Mouse (Mus musculus) T-helper 1 cell (primary cell): ENCODE results near the gene Vars2.

Experiments
- in situ Hi-C: fragments of 300-600 bp; cut with MboI, MseI; formaldehyde crosslinking; loops from one replicate; pipeline ENCODE4 v1.15.1; 2025; ENCODE audit warnings: high pct_unique_total_duplicates

Gene Vars2

DNA sequence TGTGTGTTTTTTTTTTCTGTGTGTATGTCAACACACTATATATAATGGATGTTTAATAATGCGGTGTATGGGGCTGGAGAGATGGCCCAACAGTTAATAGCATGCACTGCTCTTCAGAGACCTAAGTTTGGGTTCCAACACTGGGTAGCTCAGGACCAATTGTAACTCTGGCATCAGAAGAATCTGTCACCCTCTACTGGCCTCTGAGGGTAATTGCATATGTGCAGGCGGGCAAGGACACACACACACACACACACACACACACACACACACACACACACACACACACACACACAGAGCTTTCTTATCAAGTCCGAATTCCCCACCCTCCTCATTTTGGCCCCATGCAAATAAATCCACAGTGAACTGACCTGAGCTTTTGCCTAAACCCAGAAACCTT lies 32.2 kb downstream of the Vars2 start:
- in situ Hi-C loops: no loop called here

DNA sequence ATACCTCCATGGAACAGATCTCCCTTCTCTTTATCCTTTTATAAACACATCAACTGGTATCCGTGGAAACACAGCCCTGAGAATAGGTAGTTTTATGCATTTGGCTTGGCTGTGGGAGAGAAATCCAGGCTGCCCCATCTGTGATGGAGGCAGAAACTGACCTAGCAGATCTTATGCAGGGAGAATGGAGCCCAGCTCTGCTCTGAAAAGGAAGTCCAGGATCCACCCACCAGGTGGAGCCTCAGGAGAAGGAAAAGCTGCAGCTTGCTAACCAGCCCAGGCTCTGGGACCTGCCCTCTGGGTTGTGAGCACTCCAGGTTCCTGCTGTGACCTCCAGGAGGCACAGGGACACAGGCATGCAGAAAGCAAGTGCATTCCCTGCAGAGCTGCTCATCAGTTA lies 33.4 kb downstream of the Vars2 start:
- in situ Hi-C loops: loop anchor here (5.0 kb wide), 1 partner anchor 93 kb away; no protein-coding TSS in a partner anchor

DNA sequence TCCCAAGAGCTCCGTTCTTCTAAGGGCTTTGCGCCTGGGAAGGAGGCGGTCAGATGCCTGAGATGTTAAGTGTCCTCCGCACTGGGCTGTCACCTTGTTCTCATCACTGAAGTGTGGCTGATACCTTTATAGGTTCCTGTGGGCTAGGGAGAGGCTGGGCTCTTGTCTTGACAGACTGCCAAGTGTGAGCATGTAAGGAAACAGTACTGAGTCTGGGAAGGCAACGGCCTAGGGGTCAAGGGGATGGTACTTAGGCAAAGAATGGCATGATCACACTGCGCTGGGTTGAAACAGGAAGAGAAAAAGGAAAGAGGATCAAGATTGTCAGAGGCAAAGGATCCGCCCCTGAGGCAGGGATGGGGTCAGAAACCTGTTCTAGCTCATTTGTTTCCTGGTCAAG lies 40.9 kb downstream of the Vars2 start, which contains the start of gene Gm9573:
TSS of gene Gm9573 (minus strand) at position 101 of the 400 bp plus-strand sequence.
- in situ Hi-C loops: no loop called here

GRCm38 (mm10) chr17:35617127-35617526 lies 50.3 kb downstream of the Vars2 start:
- in situ Hi-C loops: no loop called here
